Mouse (Mus musculus): Measurements from ENCODE around the gene Car3.

DNA sequence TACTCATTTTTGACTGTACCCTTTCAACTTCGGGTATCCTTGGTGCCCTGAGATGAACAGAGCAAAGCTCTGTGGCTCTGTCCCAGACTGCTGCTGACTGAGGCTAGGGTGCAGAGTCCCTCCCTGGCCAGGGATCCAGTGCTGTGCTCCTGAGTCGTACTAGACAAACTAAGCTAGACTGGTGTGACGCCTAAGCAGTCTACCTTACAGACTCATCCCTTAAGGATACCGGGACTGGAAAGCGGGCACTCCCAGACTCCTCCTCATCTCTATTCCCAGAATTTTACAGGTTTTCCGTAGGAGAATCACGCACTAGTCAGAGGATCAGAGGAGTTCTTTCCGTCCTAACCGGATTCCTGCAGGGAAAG, 674 bp upstream of the Car3 start:
- TF ChIP-seq EP300 (optimal IDR thresholded peaks at IDR 0.05) (no peak), CTCF (IDR thresholded peaks at IDR 0.05; ENCODE audit: low read depth) (no peak)

Data from stomach, postnatal 0 days (tissue).